Mouse (Mus musculus) olfactory bulb, adult 2 months (tissue): ENCODE data around the gene Gprc5c. TPM values are rescaled to one million over a fixed set of nuclear protein-coding genes. Genes with fewer than 3 reads are reported as not detected.
A peak's percentile ranks its signal among the peaks of the same experiment; 100 is the strongest.

ENCODE experiments used
- H3K27ac ChIP-seq: fragments of 200-500 bp; 2 replicates; pipeline ENCODE4 v1.5.1; 2012; ENCODE audit warnings: low read depth, low read length; ENCODE audit not compliant: insufficient read depth
- H3K4me1 ChIP-seq: fragments of 200-500 bp; 2 replicates; pipeline ENCODE4 v1.6.1; 2012; ENCODE audit warnings: low read length; ENCODE audit not compliant: control insufficient read depth, insufficient read depth
- H3K4me3 ChIP-seq: fragments of 200-500 bp; 2 replicates; pipeline ENCODE4 v1.5.1; 2012; ENCODE audit warnings: mild to moderate bottlenecking, low read depth, low read length, moderate library complexity; ENCODE audit not compliant: insufficient read depth
- CTCF ChIP-seq: fragments of 200-500 bp; IDR thresholded peaks from 2 replicates; pipeline ENCODE4 v1.5.1; 2012; ENCODE audit warnings: low read depth, mild to moderate bottlenecking, low read length, moderate library complexity; ENCODE audit not compliant: insufficient read depth
- POLR2A ChIP-seq: fragments of 200-500 bp; IDR thresholded peaks from 2 replicates; pipeline ENCODE4 v1.6.1; 2012; ENCODE audit warnings: mild to moderate bottlenecking, low read depth, low read length, moderate library complexity; ENCODE audit not compliant: insufficient read depth
- WGBS: fragments of 180-500 bp; shearing (Covaris S2); methylation state at CpG from one replicate; pipeline ENCODE4 v1.1.7; 2018; 5-methylcytosine and 5-hydroxymethylcytosine counted together
- polyA plus RNA-seq: library from polyadenylated mRNA; stranded (reverse); fragments of >200 nt; gene quantifications from 2 replicates; pipeline ENCODE4 v1.2.4, GENCODE M21; 2012; ENCODE audit warnings: low replicate concordance; ENCODE audit not compliant: missing spikeins, insufficient read depth, insufficient read length

The Gprc5c gene
- polyA plus RNA-seq, 1 experiment: not detected

GRCm38 (mm10) chr11:114912847-114913246 lies 61.9 kb downstream of the Gprc5c start:
- TF ChIP-seq CTCF (0 out of 2 replicates have a peak, but pooled peaks have one; percentile 38), POLR2A (no peak)
- Histone ChIP-seq H3K4me1 (0 out of 2 replicates have a peak, but pooled peaks cover 3% of the 10 kb centered on the region), H3K4me3 (no peak overlapping the region), H3K27ac (no peak overlapping the region)
- WGBS: 19% methylated on average over 9 of the region's 9 CpGs

- no peak overlapping the region for H3K27ac ChIP-seq
Observed at GRCm38 (mm10) chr11:114914978-114915377, 64.0 kb downstream of the Gprc5c start.

GRCm38 (mm10) chr11:114917120-114917519 lies 66.2 kb downstream of the Gprc5c start:
- Histone ChIP-seq H3K4me3 (no peak overlapping the region), H3K4me1 (0 out of 2 replicates have a peak, but pooled peaks cover 3% of the 10 kb centered on the region), H3K27ac (no peak overlapping the region)
- 85% methylated on average over 6 of the region's 6 CpGs for WGBS
- no peak for TF ChIP-seq CTCF
- TF ChIP-seq POLR2A: no peak

More at GRCm38 (mm10) chr11:114914978-114915377, 64.0 kb downstream of the Gprc5c start:
- 0 out of 2 replicates have a peak, but pooled peaks cover 3% of the 10 kb centered on the region for H3K4me1 ChIP-seq
- WGBS: 22% methylated on average over 7 of the region's 7 CpGs
- TF ChIP-seq CTCF (no peak), POLR2A (no peak)
- H3K4me3 ChIP-seq: no peak overlapping the region

Other genes starting within 250 kb of the Gprc5c start
- 1,436 TPM in 1 of 2 replicates, not detected in the other for gene Rpl38, start 182.6 kb upstream of the Gprc5c start, polyA plus RNA-seq
- gene Ttyh2, start 175.7 kb upstream of the Gprc5c start, polyA plus RNA-seq: not detected in 2 replicates
- not detected in 2 replicates for gene Dnaic2, start 123.7 kb upstream of the Gprc5c start, polyA plus RNA-seq
- gene Kif19a, start 85.8 kb upstream of the Gprc5c start, polyA plus RNA-seq: not detected in 2 replicates
- gene Btbd17, start 55.2 kb upstream of the Gprc5c start, polyA plus RNA-seq: not detected in 2 replicates
- not detected in 2 replicates for gene Gpr142, start 52.2 kb upstream of the Gprc5c start, polyA plus RNA-seq
- gene Cd300a, start 38.9 kb downstream of the Gprc5c start, polyA plus RNA-seq: not detected in 2 replicates
- not detected in 2 replicates for gene Cd300lb, start 83.2 kb downstream of the Gprc5c start, polyA plus RNA-seq
- gene Cd300c, start 118.0 kb downstream of the Gprc5c start, polyA plus RNA-seq: not detected in 2 replicates
- not detected in 2 replicates for gene Cd300ld, start 138.8 kb downstream of the Gprc5c start, polyA plus RNA-seq
- gene Cd300c2, start 150.7 kb downstream of the Gprc5c start, polyA plus RNA-seq: not detected in 2 replicates
- gene Cd300ld2, start 165.0 kb downstream of the Gprc5c start, polyA plus RNA-seq: not detected in 2 replicates
- not detected in 2 replicates for gene Cd300ld4, start 175.9 kb downstream of the Gprc5c start, polyA plus RNA-seq
- not detected in 2 replicates for gene Cd300ld5, start 186.6 kb downstream of the Gprc5c start, polyA plus RNA-seq
- not detected in 2 replicates for gene Cd300ld3, start 197.3 kb downstream of the Gprc5c start, polyA plus RNA-seq
- gene Cd300e, start 211.0 kb downstream of the Gprc5c start, polyA plus RNA-seq: not detected in 2 replicates
- not detected in 2 replicates for gene Rab37, start 240.3 kb downstream of the Gprc5c start, polyA plus RNA-seq